Mouse (Mus musculus): Measurements from ENCODE around the gene Pxn.

GRCm38 (mm10) chr5:115507981-115508858, 1.7 kb downstream of the Pxn start:
- no peak for TF ChIP-seq HCFC1 (IDR thresholded peaks at IDR 0.05; ENCODE audit: borderline replicate concordance, insufficient read depth, low read length)
- TF ChIP-seq ZNF384 (IDR thresholded peaks at IDR 0.05; ENCODE audit: low read depth, low read length) = no peak
- no peak for TF ChIP-seq ZC3H11A (IDR thresholded peaks at IDR 0.05; ENCODE audit: borderline replicate concordance, low read depth, low read length)
- no peak for TF ChIP-seq CHD2 (IDR thresholded peaks at IDR 0.05; ENCODE audit: low read depth, low read length)
